Mouse (Mus musculus): ENCODE measurements around the gene Emx1.

Gene Emx1

DNA sequence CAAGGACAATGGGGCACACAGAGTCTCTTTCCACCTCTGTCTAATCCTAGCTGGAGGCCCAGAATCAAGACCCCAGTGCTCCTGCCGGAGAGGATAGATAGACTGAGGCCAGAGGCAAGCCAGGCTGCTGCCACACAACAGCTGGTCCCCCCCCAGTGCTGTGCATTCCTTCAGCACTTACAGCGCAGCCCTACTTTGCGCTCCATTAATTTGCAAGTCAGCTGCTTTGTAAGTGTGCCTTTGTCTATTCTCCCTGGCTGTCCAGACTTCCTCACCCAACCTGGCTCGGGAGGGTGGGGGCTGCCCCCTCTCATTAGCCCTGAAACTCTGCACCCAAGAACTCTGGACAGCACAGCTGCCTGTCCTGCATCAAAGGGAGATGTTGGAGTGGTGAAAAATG is 44.8 kb downstream of the Emx1 start:
- DNase-seq: no peak

DNA sequence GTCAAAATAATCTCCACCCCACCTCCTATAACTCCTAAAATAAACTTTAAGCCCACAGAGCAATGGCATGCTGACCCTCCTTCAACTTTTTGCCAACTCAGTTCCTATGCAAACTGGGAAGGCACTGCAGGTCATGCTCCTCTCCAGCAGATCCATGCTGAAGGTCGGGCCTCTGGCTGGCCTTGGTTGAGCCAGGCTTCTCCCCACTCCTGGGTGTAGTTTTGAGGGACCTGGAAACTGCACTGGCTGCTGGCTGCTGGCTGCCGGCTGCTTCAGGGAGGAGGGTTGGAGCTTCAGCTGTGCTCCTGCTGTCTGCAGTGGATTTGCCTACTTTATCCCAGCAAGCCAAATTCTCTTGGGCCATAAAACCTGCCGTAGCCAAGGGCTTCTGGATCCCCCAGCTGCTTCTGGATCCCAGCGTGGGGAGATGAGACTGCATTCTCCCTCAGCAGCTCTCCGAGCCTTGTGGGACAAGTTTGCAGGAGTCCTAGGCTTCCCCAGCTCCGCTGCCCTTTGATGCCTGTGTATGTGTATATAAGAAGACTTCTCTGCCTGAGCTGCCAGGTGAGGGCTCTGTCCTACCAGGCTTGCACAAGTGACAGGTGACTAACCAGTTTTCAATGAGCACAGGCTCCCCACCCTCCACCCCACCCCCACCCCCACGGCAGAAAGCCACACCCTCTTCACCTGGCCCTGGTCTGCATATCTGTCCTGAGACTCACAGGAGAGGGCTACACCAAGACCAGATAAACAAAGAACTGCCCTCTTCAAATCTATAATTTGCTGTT is 45.8 kb downstream of the Emx1 start:
- no peak for DNase-seq

DNA sequence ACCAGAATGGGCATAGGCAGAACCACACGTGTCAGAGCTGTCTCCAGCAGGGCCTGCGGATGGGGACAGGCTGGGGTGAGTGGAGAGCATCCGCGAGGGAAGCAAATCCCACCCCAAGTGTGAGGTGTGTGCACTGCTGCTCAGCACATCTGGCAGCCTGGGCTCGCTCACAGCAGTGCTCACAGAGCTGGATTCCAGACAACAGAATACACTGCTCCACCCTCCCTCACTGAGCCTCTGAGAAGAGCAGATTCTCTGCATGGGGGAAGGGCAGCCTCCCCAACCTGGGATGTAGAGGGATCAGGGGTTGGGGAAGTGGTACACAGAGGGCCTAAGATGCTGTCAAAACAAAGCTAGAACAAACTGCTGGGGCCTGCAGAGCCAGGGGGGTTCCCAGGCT is 47.6 kb downstream of the Emx1 start:
- no peak for DNase-seq

DNA sequence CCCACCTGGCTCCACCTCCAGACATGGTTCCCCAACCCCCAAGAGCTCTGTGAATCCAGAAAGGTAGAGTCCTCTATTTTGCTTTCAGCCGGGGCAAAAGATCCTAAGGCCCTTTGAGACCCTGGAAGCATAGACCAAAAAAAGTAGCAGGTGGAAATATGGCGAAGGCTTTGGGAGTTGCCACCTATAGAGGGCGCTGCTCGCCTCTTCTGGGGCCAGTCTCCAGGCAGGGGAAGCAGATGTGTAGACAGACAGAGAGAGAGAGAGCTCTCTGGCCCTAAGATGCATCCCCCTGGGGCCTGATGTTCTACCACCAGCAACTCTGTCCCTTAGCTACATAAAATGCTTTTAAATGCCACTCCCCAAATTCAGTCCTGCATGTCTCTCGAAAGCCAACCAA is 49.8 kb downstream of the Emx1 start:
- DNase-seq: peak; percentile 44

DNA sequence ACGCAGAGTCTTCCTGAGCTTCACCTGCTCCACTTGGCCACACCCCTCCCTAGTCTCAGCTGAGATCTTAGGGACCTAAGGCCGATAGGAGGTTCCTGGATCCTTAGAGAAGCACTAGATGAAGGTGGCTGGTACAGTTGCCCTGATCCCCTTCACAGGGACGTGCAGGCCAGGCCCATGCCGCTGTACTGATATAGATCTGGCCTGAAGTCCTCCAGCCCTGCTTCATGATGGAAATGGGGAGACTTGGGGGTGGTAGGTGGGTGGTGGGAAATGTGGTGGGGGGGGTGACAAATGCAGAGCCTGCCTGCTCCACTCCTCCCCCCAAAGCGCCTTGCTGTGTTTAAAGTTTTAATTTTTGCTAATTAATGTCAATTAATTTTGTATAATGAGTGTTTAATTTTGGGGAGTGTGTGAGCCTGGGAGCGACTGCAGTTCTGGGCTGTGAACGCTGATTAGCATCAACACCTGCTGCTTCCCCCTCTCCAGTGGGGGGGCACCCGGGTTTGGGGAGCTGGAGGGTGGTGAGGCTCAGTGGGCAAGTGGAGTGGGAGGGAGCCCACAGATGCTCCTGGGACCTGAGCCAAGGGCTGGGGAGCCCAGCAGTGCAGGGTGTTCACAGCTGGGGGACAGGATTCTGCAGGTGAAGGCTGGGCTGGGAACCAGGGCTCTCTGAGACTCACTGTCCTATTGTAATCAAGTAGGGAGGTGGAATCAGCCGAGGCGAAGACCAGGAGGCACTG is 50.5 kb downstream of the Emx1 start:
- DNase-seq: no peak

DNA sequence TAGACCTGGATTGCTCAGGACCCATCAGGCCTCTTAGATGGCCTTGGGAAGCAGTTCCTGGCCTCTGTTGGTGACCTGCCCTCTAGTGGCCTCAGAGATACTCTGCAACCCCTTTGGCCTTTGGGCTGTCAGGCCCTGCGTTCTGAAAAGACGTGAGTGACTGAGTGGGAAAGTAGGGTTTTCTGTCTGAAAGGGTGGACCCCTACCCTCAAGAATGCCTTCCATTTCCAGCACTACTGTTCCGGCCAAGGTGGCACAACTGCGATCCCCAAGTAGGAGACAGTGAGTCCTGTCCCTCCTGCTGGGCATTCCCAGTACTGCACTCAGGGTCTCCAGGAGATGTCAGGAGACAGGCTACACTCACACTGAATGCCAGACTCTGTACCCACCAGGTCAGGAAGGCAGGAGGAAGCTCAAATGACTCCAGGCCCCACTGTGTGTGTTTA is 51.8 kb downstream of the Emx1 start:
- peak; percentile 50 to 52 for DNase-seq

DNA sequence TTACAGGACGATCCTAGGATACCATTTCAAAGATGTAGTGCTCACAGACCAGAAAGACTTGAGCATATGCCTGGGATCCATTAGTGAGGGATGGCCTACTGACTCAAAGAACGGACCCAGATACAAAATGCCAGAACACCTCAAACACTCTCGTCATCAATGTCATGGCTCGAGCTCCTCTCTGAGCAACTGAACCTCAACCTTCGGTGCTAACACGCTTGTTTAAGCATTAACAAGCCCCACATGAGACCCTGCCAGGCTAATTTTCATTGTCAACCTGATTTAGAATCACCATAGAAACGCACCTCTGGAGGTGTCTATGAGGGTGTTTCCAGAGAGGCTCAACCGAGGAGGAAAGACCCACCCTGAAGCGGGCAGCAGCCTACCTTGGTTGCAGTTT is 62.6 kb downstream of the Emx1 start:
- no peak for DNase-seq

DNA sequence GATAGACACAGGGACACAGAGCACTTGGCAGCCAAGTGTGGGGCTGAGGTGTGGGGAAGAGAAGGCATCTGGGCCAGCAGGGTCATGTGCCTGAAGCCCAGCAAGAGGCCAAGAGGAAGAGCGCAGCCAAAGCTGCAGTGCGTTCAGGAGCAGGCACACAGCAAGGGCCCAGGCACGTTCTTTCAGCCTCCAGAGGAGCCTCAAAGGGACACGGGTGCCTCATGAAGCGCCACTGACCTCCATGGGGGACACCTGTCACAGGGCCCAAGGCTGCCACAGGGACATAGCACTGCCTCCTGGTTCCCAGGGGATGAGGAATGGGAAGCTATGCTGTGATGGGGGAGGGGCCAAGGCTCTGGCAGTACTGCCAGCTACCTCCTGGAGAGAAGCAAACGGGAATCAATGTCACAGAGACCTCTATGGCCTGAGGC is 63.6 kb downstream of the Emx1 start:
- DNase-seq: no peak

DNA sequence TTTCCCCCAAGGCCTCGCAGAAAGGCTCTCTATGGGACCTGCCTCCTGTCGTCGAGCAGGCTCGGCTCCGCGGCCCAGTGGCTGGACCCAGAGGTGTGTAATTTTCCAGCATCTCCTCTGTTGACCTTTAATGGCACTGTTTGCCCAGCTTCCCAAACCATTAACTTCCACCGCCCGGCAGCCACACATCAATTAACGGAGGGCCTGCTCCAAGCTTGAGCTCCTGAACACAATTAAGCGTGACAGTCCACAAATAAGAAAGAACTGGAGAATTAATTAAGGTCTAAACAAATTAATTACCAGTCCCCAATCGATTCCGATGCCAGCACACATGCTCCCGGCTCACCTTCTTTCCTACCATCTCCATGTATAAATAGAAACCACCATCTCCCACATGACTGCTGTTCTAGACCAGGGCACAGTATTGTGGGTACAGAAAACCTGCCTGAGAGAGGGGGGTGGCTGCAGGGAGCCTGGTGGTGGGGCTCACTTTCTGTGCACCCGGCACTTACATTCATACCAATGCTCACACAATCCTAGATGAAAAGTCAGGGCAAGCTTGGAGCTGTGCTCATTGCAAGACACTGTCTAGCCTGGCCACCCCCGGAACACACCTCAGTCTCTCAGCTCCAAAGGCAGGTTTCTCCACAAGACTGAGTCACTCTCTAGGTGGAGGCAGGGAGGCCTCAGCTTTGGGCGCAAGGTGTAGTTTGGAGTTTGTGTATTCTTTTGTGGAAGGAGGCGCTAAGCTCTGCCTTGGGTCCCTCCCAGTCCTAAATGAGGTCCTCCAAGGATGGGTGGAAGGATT is 65.2 kb downstream of the Emx1 start:
- DNase-seq: no peak

DNA sequence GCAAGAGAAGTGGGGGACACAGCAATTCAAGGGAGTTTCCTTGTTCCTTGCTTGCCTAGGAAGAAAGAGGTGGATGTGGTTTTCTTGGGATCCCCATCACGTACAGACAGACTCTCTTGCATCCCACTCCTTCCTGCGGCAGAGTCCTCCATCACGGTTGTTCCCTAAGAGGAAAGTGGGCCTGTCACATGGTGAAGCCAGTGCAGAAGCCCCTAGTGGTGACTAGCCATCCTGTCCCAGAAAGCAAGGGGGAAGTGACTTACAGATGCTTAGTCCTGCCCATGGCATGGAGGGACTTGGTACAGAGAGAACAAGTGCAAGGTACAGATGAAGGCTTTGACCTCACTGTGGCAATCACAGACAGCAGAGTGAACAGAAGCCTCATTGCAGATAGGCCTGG is 66.0 kb downstream of the Emx1 start:
- DNase-seq: no peak
